Mouse (Mus musculus) heart, postnatal 0 days (tissue): Measurements from ENCODE around the gene Tfe3.

Experiments
- CTCF ChIP-seq: IDR thresholded peaks from 2 replicates; pipeline ENCODE4 v1.5.1; 2016; ENCODE audit warnings: antibody characterized with exemption, control low read depth, low read depth
- EP300 ChIP-seq: IDR thresholded peaks from 2 replicates; pipeline ENCODE4 v1.6.1; 2016; ENCODE audit warnings: antibody characterized with exemption, low read depth

- TF ChIP-seq EP300 (no peak), CTCF (no peak)
These were observed 16.9 kb downstream of the Tfe3 start for GRCm38 (mm10) chrX:7779294-7779693.
